Mouse (Mus musculus) testis, postnatal 10 days (tissue): ENCODE data around the gene Lrrc19.
A peak's percentile ranks its signal among the peaks of the same experiment; 100 is the strongest.
"Not testable (repeated sequence)": the region's sequence is repeated elsewhere in the genome, so short reads cannot be mapped to it uniquely, and the experiment has no call there.

Experiments used
- DNase-seq: peaks from one replicate; pipeline ENCODE4 v3.0.0; 2021; ENCODE audit warnings: low spot score

The Lrrc19 gene

GRCm38 (mm10) chr4:94649920-94650319, at the start of gene Lrrc19:
Lrrc19 (minus strand) TSS chr4:94650144.
- DNase-seq: no peak

GRCm38 (mm10) chr4:94696368-94696767, 46.4 kb upstream of the Lrrc19 start:
- DNase-seq: no peak

GRCm38 (mm10) chr4:94692175-94692574, 42.2 kb upstream of the Lrrc19 start:
- no peak for DNase-seq

GRCm38 (mm10) chr4:94691078-94691477, 41.1 kb upstream of the Lrrc19 start:
- no peak for DNase-seq

GRCm38 (mm10) chr4:94689804-94690203, 39.9 kb upstream of the Lrrc19 start:
- not testable (repeated sequence) for DNase-seq

GRCm38 (mm10) chr4:94683305-94683704, 33.4 kb upstream of the Lrrc19 start:
- no peak for DNase-seq

GRCm38 (mm10) chr4:94682029-94682428, 32.1 kb upstream of the Lrrc19 start:
- no peak for DNase-seq

GRCm38 (mm10) chr4:94681181-94681580, 31.2 kb upstream of the Lrrc19 start:
- no peak for DNase-seq

- no peak for DNase-seq
Measured at GRCm38 (mm10) chr4:94680662-94681061, 30.7 kb upstream of the Lrrc19 start.

- no peak for DNase-seq
Measured at GRCm38 (mm10) chr4:94669718-94670117, 19.8 kb upstream of the Lrrc19 start.

- DNase-seq: not testable (repeated sequence)
Measured at GRCm38 (mm10) chr4:94650426-94651175, 657 bp upstream of the Lrrc19 start.

- no peak for DNase-seq
Measured at GRCm38 (mm10) chr4:94643141-94643540, 6.8 kb downstream of the Lrrc19 start.

- DNase-seq: no peak
Measured at GRCm38 (mm10) chr4:94620077-94620476, 29.9 kb downstream of the Lrrc19 start.

GRCm38 (mm10) chr4:94614627-94615006, 35.3 kb downstream of the Lrrc19 start:
- no peak for DNase-seq

- peak; percentile 95 for DNase-seq
Measured at GRCm38 (mm10) chr4:94613972-94614626, 35.8 kb downstream of the Lrrc19 start, which contains the start of gene Ift74. Ift74 (plus strand) TSS chr4:94614491.

- no peak for DNase-seq
Measured at GRCm38 (mm10) chr4:94610339-94610738, 39.6 kb downstream of the Lrrc19 start.

GRCm38 (mm10) chr4:94605591-94605990, 44.4 kb downstream of the Lrrc19 start:
- DNase-seq: no peak

GRCm38 (mm10) chr4:94604452-94605019, 45.4 kb downstream of the Lrrc19 start:
- DNase-seq: no peak

GRCm38 (mm10) chr4:94603031-94603629, 46.8 kb downstream of the Lrrc19 start, which contains the start of gene Plaa:
Plaa (minus strand) TSS chr4:94603244.
- DNase-seq: peak; percentile 93

GRCm38 (mm10) chr4:94602496-94603030, 47.4 kb downstream of the Lrrc19 start:
- no peak for DNase-seq

- no peak for DNase-seq
Measured at GRCm38 (mm10) chr4:94601395-94601794, 48.5 kb downstream of the Lrrc19 start.

- no peak for DNase-seq
Measured at GRCm38 (mm10) chr4:94592709-94593108, 57.2 kb downstream of the Lrrc19 start.
